Mouse (Mus musculus): ENCODE measurements around the gene H6pd. TPM values are rescaled to one million over a fixed set of nuclear protein-coding genes. Genes with fewer than 3 reads are reported as not detected.
"Not testable (repeated sequence)": the region's sequence is repeated elsewhere in the genome, so short reads cannot be mapped to it uniquely, and the experiment has no call there.

The H6pd gene
- polyA plus RNA-seq, 1 experiment from 2014 or later, result 2.5 TPM

DNA sequence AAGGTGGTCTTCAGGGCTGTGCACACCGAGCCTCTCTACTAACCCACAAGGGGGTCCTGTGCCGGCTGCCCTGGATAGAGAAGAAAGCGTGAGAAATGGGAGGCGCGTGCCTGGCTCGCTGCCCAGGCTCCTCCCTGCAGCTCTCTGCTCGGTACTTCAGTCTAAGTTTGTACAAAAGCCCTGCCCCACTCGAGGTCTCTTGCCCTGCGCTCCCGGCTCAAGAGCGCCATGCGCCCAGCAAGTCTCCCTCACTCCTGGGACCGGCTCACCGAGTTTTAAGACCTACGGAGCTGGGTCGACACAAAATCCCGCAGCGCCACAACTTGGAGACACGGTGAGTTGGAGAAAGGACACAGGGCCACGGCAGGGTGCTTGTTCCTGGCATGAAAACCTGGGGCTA, 39.2 kb upstream of the H6pd start:
- DNase-seq (ENCODE audit: low spot score), result peak; percentile 77
- Histone ChIP-seq H3K9ac (ENCODE audit: low read length) (peak overlapping the region; percentile 49), H3K27me3 (ENCODE audit: control insufficient read depth, insufficient read depth, low read length) (peaks cover 25% of the 10 kb centered on the region), H3K27ac (ENCODE audit: low read depth, low read length) (no peak overlapping the region), H3K4me3 (ENCODE audit: low read depth, low read length) (peak overlapping the region; percentile 43), H3K36me3 (ENCODE audit: control insufficient read depth, insufficient read depth, low read length) (no peaks in the 10 kb centered on the region), H3K9me3 (ENCODE audit: control insufficient read depth, low read length) (no peaks in the 10 kb centered on the region), H3K4me2 (ENCODE audit: low read depth, low read length, severe bottlenecking) (peak overlapping the region; percentile 85), H3K4me1 (replicated peaks; ENCODE audit: control insufficient read depth, insufficient read depth, low read length) (peaks cover 6% of the 10 kb centered on the region)
- peak; percentile 73 for ATAC-seq (replicated peaks; ENCODE audit: low FRiP score)
- WGBS, result under 1% methylated on average over 20 of the region's 20 CpGs

DNA sequence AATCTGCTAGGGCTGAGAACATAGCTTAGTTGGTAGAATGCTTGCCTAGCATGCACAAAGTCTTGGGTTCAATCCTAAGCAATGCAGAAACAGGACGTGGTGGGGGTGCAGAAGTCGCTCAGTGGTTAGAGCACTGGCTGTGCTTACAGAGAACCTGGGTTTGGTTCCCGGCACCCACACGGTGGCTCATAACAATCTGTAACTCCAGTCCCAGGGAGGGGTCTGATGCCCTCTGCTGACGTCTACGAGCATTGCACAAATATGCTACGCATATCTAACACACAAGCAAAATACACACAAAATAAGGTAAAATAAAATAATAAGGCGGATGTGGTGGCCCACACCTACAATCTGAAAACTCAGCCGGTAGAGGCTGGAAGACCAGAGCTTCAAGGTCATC, 34.8 kb upstream of the H6pd start:
- Histone ChIP-seq H3K4me1 (replicated peaks; ENCODE audit: control insufficient read depth, insufficient read depth, low read length) (peaks cover 3% of the 10 kb centered on the region), H3K9ac (ENCODE audit: low read length) (no peak overlapping the region), H3K27me3 (ENCODE audit: control insufficient read depth, insufficient read depth, low read length) (peaks cover 12% of the 10 kb centered on the region), H3K4me3 (ENCODE audit: low read depth, low read length) (no peak overlapping the region), H3K36me3 (ENCODE audit: control insufficient read depth, insufficient read depth, low read length) (no peaks in the 10 kb centered on the region), H3K27ac (ENCODE audit: low read depth, low read length) (no peak overlapping the region), H3K9me3 (ENCODE audit: control insufficient read depth, low read length) (no peaks in the 10 kb centered on the region), H3K4me2 (ENCODE audit: low read depth, low read length, severe bottlenecking) (no peak overlapping the region)
- ATAC-seq (replicated peaks; ENCODE audit: low FRiP score) (no peak), DNase-seq (ENCODE audit: low spot score) (no peak)
- 95% methylated on average over 9 of the region's 9 CpGs for WGBS

DNA sequence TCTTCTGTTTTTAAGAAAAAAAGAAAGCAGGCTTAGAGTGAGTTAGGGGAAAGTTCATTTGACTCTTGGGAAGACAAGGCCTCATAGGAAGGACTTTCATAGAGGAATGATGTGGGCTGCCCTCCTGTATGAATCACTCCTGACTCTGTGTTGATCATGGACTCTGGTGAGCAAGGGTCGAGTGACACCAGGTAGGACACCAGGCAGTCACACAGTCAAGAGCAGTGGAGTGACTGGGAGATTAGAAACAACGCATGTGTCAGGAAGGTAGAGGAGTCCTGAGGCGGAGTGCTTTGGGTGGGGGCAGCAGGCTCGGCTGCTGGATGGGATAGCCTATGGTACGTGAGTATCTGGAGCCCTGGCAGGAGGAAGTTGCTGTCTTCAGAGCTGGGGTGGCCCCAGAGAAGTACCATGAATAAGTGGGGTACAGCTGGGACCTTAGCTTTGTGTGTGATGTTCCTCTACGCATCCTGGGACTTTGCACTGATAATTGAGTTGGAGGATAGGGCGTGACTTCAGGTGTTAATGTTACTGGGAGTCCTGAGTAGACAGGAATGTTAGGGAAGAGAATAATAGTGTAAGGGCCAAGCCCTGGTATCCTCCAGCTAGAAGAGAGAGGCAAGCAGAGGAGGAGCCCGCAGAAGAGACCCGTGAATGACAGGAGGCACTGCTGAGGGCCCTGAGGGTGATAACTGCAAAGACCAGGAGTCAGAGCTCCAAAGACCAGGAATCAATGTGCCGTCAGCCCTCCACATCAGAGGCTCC, 32.7 kb upstream of the H6pd start:
- H3K27me3 ChIP-seq (ENCODE audit: control insufficient read depth, insufficient read depth, low read length), result no peaks in the 10 kb centered on the region
- no peaks in the 10 kb centered on the region for H3K36me3 ChIP-seq (ENCODE audit: control insufficient read depth, insufficient read depth, low read length)
- 84% methylated on average over 10 of the region's 10 CpGs for WGBS
- ATAC-seq (replicated peaks; ENCODE audit: low FRiP score) (no peak), DNase-seq (ENCODE audit: low spot score) (no peak)
- H3K9ac ChIP-seq (ENCODE audit: low read length), result no peak overlapping the region
- H3K9me3 ChIP-seq (ENCODE audit: control insufficient read depth, low read length), result no peaks in the 10 kb centered on the region
- H3K4me3 ChIP-seq (ENCODE audit: low read depth, low read length), result no peak overlapping the region
- no peaks in the 10 kb centered on the region for H3K4me1 ChIP-seq (replicated peaks; ENCODE audit: control insufficient read depth, insufficient read depth, low read length)
- no peak overlapping the region for H3K27ac ChIP-seq (ENCODE audit: low read depth, low read length)
- no peak overlapping the region for H3K4me2 ChIP-seq (ENCODE audit: low read depth, low read length, severe bottlenecking)

DNA sequence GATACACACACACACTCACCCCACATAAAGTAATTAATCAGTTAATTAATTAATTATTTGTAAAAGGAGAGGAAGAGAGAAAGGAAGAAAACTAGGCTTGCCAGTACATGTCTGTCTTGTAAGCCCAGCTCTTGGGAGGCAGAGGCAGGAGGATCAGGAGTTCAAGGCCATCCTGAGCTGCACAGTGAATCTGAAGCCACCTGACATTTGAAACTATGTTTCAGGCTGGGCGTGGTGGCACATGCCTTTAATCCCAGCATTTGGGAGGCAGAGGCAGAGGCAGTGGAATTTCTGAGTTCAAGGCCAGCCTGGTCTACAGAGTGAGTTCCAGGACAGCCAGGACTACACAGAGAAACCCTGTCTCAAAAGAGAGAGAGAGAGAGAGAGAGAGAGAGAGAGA, 32.0 kb upstream of the H6pd start:
- not testable (repeated sequence) for H3K4me3 ChIP-seq (ENCODE audit: low read depth, low read length); H3K4me1 ChIP-seq (replicated peaks; ENCODE audit: control insufficient read depth, insufficient read depth, low read length); H3K9me3 ChIP-seq (ENCODE audit: control insufficient read depth, low read length); ATAC-seq (replicated peaks; ENCODE audit: low FRiP score); H3K9ac ChIP-seq (ENCODE audit: low read length); DNase-seq (ENCODE audit: low spot score); H3K27me3 ChIP-seq (ENCODE audit: control insufficient read depth, insufficient read depth, low read length); H3K36me3 ChIP-seq (ENCODE audit: control insufficient read depth, insufficient read depth, low read length); H3K27ac ChIP-seq (ENCODE audit: low read depth, low read length); H3K4me2 ChIP-seq (ENCODE audit: low read depth, low read length, severe bottlenecking)
- WGBS, result 64% methylated on average over 1 of the region's 1 CpGs

DNA sequence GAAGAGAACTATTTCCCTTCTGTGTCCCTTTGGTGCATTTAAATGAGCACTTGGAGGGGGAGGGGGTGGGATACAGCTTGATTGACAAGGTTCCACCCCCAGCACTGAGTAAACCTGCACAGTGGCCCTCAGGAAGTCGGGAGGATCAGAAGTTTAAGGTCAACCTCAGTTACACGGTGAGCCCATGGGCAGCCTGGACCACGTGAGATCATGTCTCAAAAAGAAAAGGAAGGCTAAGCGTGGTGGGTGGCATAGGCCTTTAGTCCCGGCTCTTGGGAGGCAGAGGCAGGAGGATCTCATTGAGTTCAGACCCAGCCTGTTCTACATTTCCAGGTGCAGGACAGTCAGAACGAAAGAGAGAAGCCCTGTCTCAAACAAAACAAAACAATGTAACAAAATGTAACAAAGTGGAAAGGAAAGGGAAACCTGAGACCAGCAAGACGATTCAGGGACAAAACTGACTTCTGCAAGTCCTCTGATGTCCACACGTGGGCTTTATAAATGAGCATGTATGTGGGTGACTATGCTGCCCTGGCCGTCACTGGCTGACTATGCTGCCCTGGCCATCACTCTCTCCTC, 31.3 kb upstream of the H6pd start:
- peaks cover 5% of the 10 kb centered on the region for H3K27me3 ChIP-seq (ENCODE audit: control insufficient read depth, insufficient read depth, low read length)
- no peaks in the 10 kb centered on the region for H3K4me1 ChIP-seq (replicated peaks; ENCODE audit: control insufficient read depth, insufficient read depth, low read length)
- H3K9ac ChIP-seq (ENCODE audit: low read length), result no peak overlapping the region
- ATAC-seq (replicated peaks; ENCODE audit: low FRiP score) (no peak), DNase-seq (ENCODE audit: low spot score) (no peak)
- H3K4me2 ChIP-seq (ENCODE audit: low read depth, low read length, severe bottlenecking), result no peak overlapping the region
- H3K4me3 ChIP-seq (ENCODE audit: low read depth, low read length), result no peak overlapping the region
- H3K27ac ChIP-seq (ENCODE audit: low read depth, low read length), result no peak overlapping the region
- no peaks in the 10 kb centered on the region for H3K36me3 ChIP-seq (ENCODE audit: control insufficient read depth, insufficient read depth, low read length)
- H3K9me3 ChIP-seq (ENCODE audit: control insufficient read depth, low read length), result no peaks in the 10 kb centered on the region
- 80% methylated on average over 9 of the region's 9 CpGs for WGBS

DNA sequence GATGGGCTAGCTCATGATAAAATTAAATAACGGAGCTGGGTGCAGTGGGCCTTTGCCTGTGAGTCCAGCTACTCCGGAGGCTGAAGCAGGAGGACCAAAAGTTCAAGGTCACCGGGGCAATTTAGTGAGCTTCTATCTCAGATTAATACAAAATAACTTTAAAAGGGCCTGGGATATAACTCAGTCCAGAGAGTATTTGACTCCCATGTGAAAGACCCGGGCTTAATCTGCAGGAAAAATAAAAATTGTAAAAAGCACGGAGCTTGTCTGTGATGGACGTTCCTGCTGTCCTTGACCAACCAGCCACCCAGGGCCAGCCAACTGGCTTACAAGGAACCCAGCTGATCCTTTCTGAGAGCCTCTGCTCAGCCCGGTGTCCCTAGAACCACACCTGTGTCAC, 29.7 kb upstream of the H6pd start:
- H3K4me3 ChIP-seq (ENCODE audit: low read depth, low read length), result no peak overlapping the region
- no peaks in the 10 kb centered on the region for H3K36me3 ChIP-seq (ENCODE audit: control insufficient read depth, insufficient read depth, low read length)
- no peak overlapping the region for H3K4me2 ChIP-seq (ENCODE audit: low read depth, low read length, severe bottlenecking)
- ATAC-seq (replicated peaks; ENCODE audit: low FRiP score), result no peak
- H3K9me3 ChIP-seq (ENCODE audit: control insufficient read depth, low read length), result no peaks in the 10 kb centered on the region
- DNase-seq (ENCODE audit: low spot score), result no peak
- WGBS, result 84% methylated on average over 7 of the region's 7 CpGs
- no peak overlapping the region for H3K9ac ChIP-seq (ENCODE audit: low read length)
- no peaks in the 10 kb centered on the region; the same call in 1 of the 2 replicates for H3K4me1 ChIP-seq (replicated peaks; ENCODE audit: control insufficient read depth, insufficient read depth, low read length)
- H3K27ac ChIP-seq (ENCODE audit: low read depth, low read length), result no peak overlapping the region
- H3K27me3 ChIP-seq (ENCODE audit: control insufficient read depth, insufficient read depth, low read length), result peaks cover 20% of the 10 kb centered on the region

DNA sequence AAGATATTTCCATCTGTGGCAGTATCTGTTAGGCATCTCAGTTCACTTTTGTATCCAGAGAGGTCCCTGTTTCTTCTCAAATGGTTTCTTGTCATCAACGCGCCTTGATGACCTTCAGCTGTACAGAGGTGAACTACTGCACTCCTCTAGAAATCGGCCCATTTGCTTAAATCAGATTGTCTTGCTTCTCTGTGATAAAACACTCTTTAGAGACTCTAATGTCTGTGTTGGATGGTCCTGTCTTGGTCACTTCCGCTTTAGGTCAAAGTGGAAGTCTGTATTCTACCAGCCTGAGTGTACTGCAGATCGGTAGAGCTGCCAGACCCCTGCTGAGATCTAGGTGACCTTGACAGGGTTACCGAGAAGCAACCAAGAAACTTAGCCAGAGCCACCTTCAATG, 27.3 kb upstream of the H6pd start:
- ATAC-seq (replicated peaks; ENCODE audit: low FRiP score) (no peak), DNase-seq (ENCODE audit: low spot score) (no peak)
- H3K4me2 ChIP-seq (ENCODE audit: low read depth, low read length, severe bottlenecking), result no peak overlapping the region

DNA sequence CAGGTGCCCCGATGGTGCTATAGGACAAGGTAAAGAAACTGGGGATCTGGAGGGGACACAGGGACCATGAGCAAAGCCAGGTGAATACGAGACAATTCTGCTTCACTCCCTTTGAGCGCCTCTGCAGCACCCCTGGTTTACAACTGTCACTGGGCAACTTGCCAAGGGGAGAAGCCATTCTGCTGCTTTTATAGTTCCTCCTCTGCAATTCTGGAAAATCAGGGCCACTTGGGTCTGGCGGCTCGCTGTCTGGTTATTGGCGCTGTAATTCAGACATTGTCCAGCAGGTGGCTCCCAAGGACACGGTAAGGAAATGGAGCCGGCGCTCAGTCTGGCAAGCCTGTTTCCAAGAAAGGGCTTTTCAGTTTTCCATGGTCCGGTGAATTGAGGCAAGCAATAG, 26.5 kb upstream of the H6pd start:
- Histone ChIP-seq H3K4me2 (ENCODE audit: low read depth, low read length, severe bottlenecking) (no peak overlapping the region), H3K9me3 (ENCODE audit: control insufficient read depth, low read length) (no peaks in the 10 kb centered on the region), H3K4me1 (replicated peaks; ENCODE audit: control insufficient read depth, insufficient read depth, low read length) (peaks cover 14% of the 10 kb centered on the region), H3K36me3 (ENCODE audit: control insufficient read depth, insufficient read depth, low read length) (no peaks in the 10 kb centered on the region), H3K4me3 (ENCODE audit: low read depth, low read length) (no peak overlapping the region), H3K27me3 (ENCODE audit: control insufficient read depth, insufficient read depth, low read length) (peaks cover 53% of the 10 kb centered on the region), H3K27ac (ENCODE audit: low read depth, low read length) (no peak overlapping the region), H3K9ac (ENCODE audit: low read length) (no peak overlapping the region)
- DNase-seq (ENCODE audit: low spot score) (peak; percentile 92), ATAC-seq (replicated peaks; ENCODE audit: low FRiP score) (no peak)
- WGBS, result 14% methylated on average over 10 of the region's 10 CpGs

More for the DNA sequence above, 27.3 kb upstream of the H6pd start:
- no peaks in the 10 kb centered on the region for H3K36me3 ChIP-seq (ENCODE audit: control insufficient read depth, insufficient read depth, low read length)
- H3K4me1 ChIP-seq (replicated peaks; ENCODE audit: control insufficient read depth, insufficient read depth, low read length), result peaks cover 7% of the 10 kb centered on the region
- no peaks in the 10 kb centered on the region for H3K9me3 ChIP-seq (ENCODE audit: control insufficient read depth, low read length)
- no peak overlapping the region for H3K4me3 ChIP-seq (ENCODE audit: low read depth, low read length)
- WGBS, result 77% methylated on average over 6 of the region's 6 CpGs
- H3K9ac ChIP-seq (ENCODE audit: low read length), result no peak overlapping the region
- H3K27ac ChIP-seq (ENCODE audit: low read depth, low read length), result no peak overlapping the region
- H3K27me3 ChIP-seq (ENCODE audit: control insufficient read depth, insufficient read depth, low read length), result peaks cover 45% of the 10 kb centered on the region

DNA sequence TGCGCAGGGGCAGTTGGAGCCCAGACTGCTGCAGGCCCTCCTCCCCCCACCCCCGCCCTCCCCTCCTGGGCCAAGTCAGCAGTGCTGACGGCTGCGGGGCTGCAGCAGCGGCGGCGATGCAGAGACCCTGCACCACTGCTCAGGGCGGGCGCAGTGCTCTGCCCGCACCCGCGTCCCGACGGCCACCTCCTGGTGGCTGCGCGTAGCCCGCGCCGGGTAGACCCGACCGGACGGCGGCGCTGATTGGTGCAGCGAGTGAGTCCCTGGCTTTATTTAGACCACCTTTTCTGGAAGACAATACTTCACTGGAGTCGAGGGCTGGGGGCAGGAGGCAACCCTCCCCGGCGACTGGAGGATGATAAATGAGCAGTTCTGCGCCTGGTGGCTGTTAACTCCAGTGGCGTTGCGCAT, 24.4 kb upstream of the H6pd start:
- Histone ChIP-seq H3K4me3 (ENCODE audit: low read depth, low read length) (peak overlapping the region; percentile 1; the same call in 1 of the 2 replicates), H3K4me2 (ENCODE audit: low read depth, low read length, severe bottlenecking) (peak overlapping the region; percentile 12; the same call in 1 of the 2 replicates), H3K9ac (ENCODE audit: low read length) (no peak overlapping the region), H3K4me1 (replicated peaks; ENCODE audit: control insufficient read depth, insufficient read depth, low read length) (peaks cover 16% of the 10 kb centered on the region), H3K36me3 (ENCODE audit: control insufficient read depth, insufficient read depth, low read length) (no peaks in the 10 kb centered on the region), H3K27ac (ENCODE audit: low read depth, low read length) (no peak overlapping the region), H3K9me3 (ENCODE audit: control insufficient read depth, low read length) (no peaks in the 10 kb centered on the region), H3K27me3 (ENCODE audit: control insufficient read depth, insufficient read depth, low read length) (peaks cover 71% of the 10 kb centered on the region)
- DNase-seq (ENCODE audit: low spot score), result peak; percentile 71
- WGBS, result 2% methylated on average over 30 of the region's 31 CpGs
- peak; percentile 49; the same call in 1 of the 2 replicates for ATAC-seq (replicated peaks; ENCODE audit: low FRiP score)
